Mouse (Mus musculus): ENCODE measurements around the gene Manbal.
"Not testable (repeated sequence)": the region's sequence is repeated elsewhere in the genome, so short reads cannot be mapped to it uniquely, and the experiment has no call there.

Gene Manbal

GRCm38 (mm10) chr2:157366762-157367161, 632 bp upstream of the Manbal start:
- DNase-seq (ENCODE audit: low read depth in 2 of 2, low spot score in 2 of 2) = no peak

GRCm38 (mm10) chr2:157367991-157368390, 597 bp downstream of the Manbal start:
- no peak for DNase-seq (ENCODE audit: low read depth in 2 of 2, low spot score in 2 of 2)

GRCm38 (mm10) chr2:157371696-157372095, 4.3 kb downstream of the Manbal start:
- no peak for DNase-seq (ENCODE audit: low read depth in 2 of 2, low spot score in 2 of 2)

GRCm38 (mm10) chr2:157373681-157374080, 6.3 kb downstream of the Manbal start:
- no peak for DNase-seq (ENCODE audit: low read depth in 2 of 2, low spot score in 2 of 2)

GRCm38 (mm10) chr2:157375051-157375450, 7.7 kb downstream of the Manbal start:
- no peak for DNase-seq (ENCODE audit: low read depth in 2 of 2, low spot score in 2 of 2)

- no peak for DNase-seq (ENCODE audit: low read depth in 2 of 2, low spot score in 2 of 2)
Measured at GRCm38 (mm10) chr2:157375794-157376757, 8.7 kb downstream of the Manbal start.

GRCm38 (mm10) chr2:157376995-157377394, 9.6 kb downstream of the Manbal start:
- DNase-seq (ENCODE audit: low read depth in 2 of 2, low spot score in 2 of 2) = no peak

GRCm38 (mm10) chr2:157384836-157385235, 17.4 kb downstream of the Manbal start:
- DNase-seq (ENCODE audit: low read depth in 2 of 2, low spot score in 2 of 2) = no peak

GRCm38 (mm10) chr2:157388901-157389590, 21.7 kb downstream of the Manbal start:
- not testable (repeated sequence) for DNase-seq (ENCODE audit: low read depth in 2 of 2, low spot score in 2 of 2)

GRCm38 (mm10) chr2:157389591-157389921, 22.2 kb downstream of the Manbal start:
- no peak for DNase-seq (ENCODE audit: low read depth in 2 of 2, low spot score in 2 of 2)

GRCm38 (mm10) chr2:157392331-157392730, 24.9 kb downstream of the Manbal start:
- DNase-seq (ENCODE audit: low read depth in 2 of 2, low spot score in 2 of 2) = no peak

GRCm38 (mm10) chr2:157393549-157393948, 26.2 kb downstream of the Manbal start:
- no peak for DNase-seq (ENCODE audit: low read depth in 2 of 2, low spot score in 2 of 2)

GRCm38 (mm10) chr2:157394868-157395267, 27.5 kb downstream of the Manbal start:
- DNase-seq (ENCODE audit: low read depth in 2 of 2, low spot score in 2 of 2) = no peak

GRCm38 (mm10) chr2:157395371-157395770, 28.0 kb downstream of the Manbal start:
- no peak for DNase-seq (ENCODE audit: low read depth in 2 of 2, low spot score in 2 of 2)

GRCm38 (mm10) chr2:157395960-157396359, 28.6 kb downstream of the Manbal start:
- no peak for DNase-seq (ENCODE audit: low read depth in 2 of 2, low spot score in 2 of 2)

- DNase-seq (ENCODE audit: low read depth in 2 of 2, low spot score in 2 of 2) = no peak
Measured at GRCm38 (mm10) chr2:157397376-157397775, 30.0 kb downstream of the Manbal start.

- DNase-seq (ENCODE audit: low read depth in 2 of 2, low spot score in 2 of 2) = no peak
Measured at GRCm38 (mm10) chr2:157398539-157398938, 31.1 kb downstream of the Manbal start.

GRCm38 (mm10) chr2:157399797-157400196, 32.4 kb downstream of the Manbal start:
- DNase-seq (ENCODE audit: low read depth in 2 of 2, low spot score in 2 of 2) = no peak

GRCm38 (mm10) chr2:157400491-157400890, 33.1 kb downstream of the Manbal start:
- no peak for DNase-seq (ENCODE audit: low read depth in 2 of 2, low spot score in 2 of 2)

- no peak for DNase-seq (ENCODE audit: low read depth in 2 of 2, low spot score in 2 of 2)
Measured at GRCm38 (mm10) chr2:157401261-157401660, 33.9 kb downstream of the Manbal start.

- no peak for DNase-seq (ENCODE audit: low read depth in 2 of 2, low spot score in 2 of 2)
Measured at GRCm38 (mm10) chr2:157407596-157407995, 40.2 kb downstream of the Manbal start.

Data from CD8-positive naive resting alpha-beta T cell, adult 2 months (primary cell).